Mouse (Mus musculus) effector memory CD4-positive, alpha-beta T cell, adult 5 months (primary cell): ENCODE results near the gene Nipsnap3a. TPM values are rescaled to one million over a fixed set of nuclear protein-coding genes. Genes with fewer than 3 reads are reported as not detected.

Experiments used
- polyA plus RNA-seq: library from polyadenylated mRNA; unstranded; fragments of 100-300 nt; shearing (Covaris generic); gene quantifications from one replicate; pipeline ENCODE4 v1.2.1, GENCODE M21; 2017

Nipsnap3a gene
- not detected for polyA plus RNA-seq

DNA sequence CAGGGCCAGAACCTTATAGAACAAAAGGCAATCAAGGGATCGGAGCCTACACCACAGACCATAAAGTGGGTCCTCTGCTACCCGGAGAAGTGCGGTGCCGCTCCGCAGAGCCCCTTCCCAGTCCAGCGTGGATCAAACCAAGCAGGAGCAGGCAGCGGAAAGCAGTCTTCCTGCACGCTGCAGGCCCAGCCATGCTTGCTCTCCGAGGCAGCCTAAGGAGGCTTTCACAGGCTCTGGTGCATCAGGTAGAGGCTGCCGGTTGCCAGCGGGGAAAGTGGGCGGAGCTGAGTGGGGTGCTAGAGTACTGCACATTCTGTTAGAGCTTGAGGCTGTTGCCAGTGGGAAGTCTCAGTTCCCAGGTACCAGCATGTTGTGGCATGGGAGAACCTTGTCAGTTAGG, at the start of gene Nipsnap3a:
Nipsnap3a (plus strand) TSS at position 25 of the 400 bp plus-strand sequence.

DNA sequence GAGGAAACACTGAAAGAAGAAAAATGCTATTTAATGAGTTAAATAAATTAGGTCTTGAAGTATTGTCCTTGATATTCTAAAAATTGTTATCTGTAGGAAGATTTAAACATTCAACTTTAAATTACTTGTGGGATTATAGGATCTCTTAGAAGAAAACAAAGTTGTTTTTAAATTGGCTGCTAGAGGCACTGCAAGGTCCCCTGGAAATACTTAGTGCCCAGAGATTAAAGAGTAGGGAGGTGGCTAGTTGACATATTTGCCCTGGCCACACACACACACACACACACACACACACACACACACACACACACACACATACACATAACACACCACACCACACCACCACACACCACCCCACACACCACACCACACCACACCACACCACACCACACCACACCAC, 24.8 kb upstream of the Nipsnap3a start, which contains the start of gene Olfr270:
Olfr270 (plus strand) TSS at position 301 of the 400 bp plus-strand sequence.

DNA sequence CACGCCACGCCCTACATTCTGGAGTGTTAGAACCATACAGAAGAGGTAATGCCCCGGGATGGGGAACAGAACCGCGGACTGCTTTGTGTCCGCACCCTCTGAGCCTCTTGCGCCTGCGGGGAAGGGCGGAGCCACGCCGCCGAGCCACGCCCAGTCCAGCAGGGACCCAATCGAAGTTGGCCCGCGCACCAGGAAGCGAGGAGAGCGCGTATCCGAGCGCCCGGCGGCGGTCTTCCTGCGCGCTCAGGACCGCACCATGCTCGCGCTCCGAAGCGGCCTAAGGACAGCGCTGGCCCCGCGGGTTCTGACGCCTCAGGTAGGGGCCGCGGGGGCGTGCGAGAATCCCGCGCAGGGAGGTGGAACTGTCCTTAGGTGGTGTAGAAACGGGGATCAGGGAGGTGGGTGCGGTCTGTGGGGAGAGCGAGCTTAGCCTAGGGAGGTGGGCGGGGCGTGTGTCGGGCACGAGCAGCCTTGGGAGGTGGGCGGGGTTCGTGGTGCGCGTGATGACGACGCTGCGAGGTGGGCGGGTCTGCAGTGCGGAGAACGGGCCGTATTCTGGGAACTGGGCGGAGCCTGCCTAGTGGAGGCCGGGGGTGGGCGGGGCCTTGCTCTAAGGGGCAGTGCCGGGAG, 22.8 kb downstream of the Nipsnap3a start, which contains the start of gene Nipsnap3b:
Nipsnap3b (plus strand) TSS at position 149 of the 630 bp plus-strand sequence.

Other genes starting within 250 kb of the Nipsnap3a start
- not detected for gene Olfr275, start 174.7 kb upstream of the Nipsnap3a start, polyA plus RNA-seq
- not detected for gene Olfr273, start 130.0 kb upstream of the Nipsnap3a start, polyA plus RNA-seq
- not detected for gene Olfr272, start 70.1 kb upstream of the Nipsnap3a start, polyA plus RNA-seq
- not detected for gene Olfr270, start 24.7 kb upstream of the Nipsnap3a start, polyA plus RNA-seq
- gene Nipsnap3b, start 22.6 kb downstream of the Nipsnap3a start, polyA plus RNA-seq = 64.7 TPM
- gene Abca1, start 170.6 kb downstream of the Nipsnap3a start, polyA plus RNA-seq = 3.1 TPM